Mouse (Mus musculus) CD4-positive naive resting alpha-beta T cell, adult 57 days (primary cell): Measurements from ENCODE around the gene Cops7b. TPM values are rescaled to one million over a fixed set of nuclear protein-coding genes. Genes with fewer than 3 reads are reported as not detected.

ENCODE experiments used
- total RNA-seq: library from RNA; stranded (reverse); gene quantifications from one replicate; pipeline ENCODE4 v1.2.4, GENCODE M21; 2023

Gene Cops7b
- 11.4 TPM for total RNA-seq

GRCm38 (mm10) chr1:86582451-86583096 is at the start of gene Cops7b, which contains the start of gene Pde6d:
TSS of gene Cops7b (plus strand) at chr1:86582904.
TSS of gene Pde6d (minus strand) at chr1:86582629.

Other genes starting within 250 kb of the Cops7b start
- gene Ncl, start 223.5 kb upstream of the Cops7b start, total RNA-seq: 539 TPM
- gene Nmur1, start 156.7 kb upstream of the Cops7b start, total RNA-seq: not detected
- not detected for gene Tex44, start 156.6 kb upstream of the Cops7b start, total RNA-seq
- 1,479 TPM for gene Ptma, start 56.2 kb upstream of the Cops7b start, total RNA-seq
- gene Pde6d, start 275 bp upstream of the Cops7b start, total RNA-seq: 12.8 TPM
- not detected for gene Nppc, start 87.7 kb downstream of the Cops7b start, total RNA-seq
- gene Dis3l2, start 120.9 kb downstream of the Cops7b start, total RNA-seq: 21.5 TPM